Mouse (Mus musculus) retina, postnatal 1 day (tissue): ENCODE data around the gene Ctla4.

Source experiments
- DNase-seq: peaks from one replicate; pipeline ENCODE4 v3.0.0-alpha.2; 2012

Gene Ctla4

GRCm38 (mm10) chr1:60935968-60936581, 49.3 kb downstream of the Ctla4 start:
- DNase-seq: peak; percentile 75

GRCm38 (mm10) chr1:60936963-60937711, 50.3 kb downstream of the Ctla4 start:
- no peak for DNase-seq

GRCm38 (mm10) chr1:60938256-60938655, 51.5 kb downstream of the Ctla4 start:
- DNase-seq: no peak

GRCm38 (mm10) chr1:60938974-60939373, 52.2 kb downstream of the Ctla4 start:
- no peak for DNase-seq

GRCm38 (mm10) chr1:60940023-60940422, 53.2 kb downstream of the Ctla4 start:
- DNase-seq: no peak

GRCm38 (mm10) chr1:60940620-60941019, 53.8 kb downstream of the Ctla4 start:
- DNase-seq: no peak

GRCm38 (mm10) chr1:60941056-60942048, 54.6 kb downstream of the Ctla4 start:
- no peak for DNase-seq

GRCm38 (mm10) chr1:60942921-60943320, 56.1 kb downstream of the Ctla4 start:
- DNase-seq: no peak

- DNase-seq: no peak
Observed at GRCm38 (mm10) chr1:60945633-60946401, 59.0 kb downstream of the Ctla4 start.

GRCm38 (mm10) chr1:60948112-60948511, 61.3 kb downstream of the Ctla4 start:
- DNase-seq: no peak

- no peak for DNase-seq
Observed at GRCm38 (mm10) chr1:60952958-60953357, 66.2 kb downstream of the Ctla4 start.

GRCm38 (mm10) chr1:60953686-60954085, 66.9 kb downstream of the Ctla4 start:
- no peak for DNase-seq

- peak; percentile 18 for DNase-seq
Observed at GRCm38 (mm10) chr1:60954759-60955158, 68.0 kb downstream of the Ctla4 start.

- no peak for DNase-seq
Observed at GRCm38 (mm10) chr1:60955186-60955585, 68.4 kb downstream of the Ctla4 start.

GRCm38 (mm10) chr1:60956196-60956595, 69.4 kb downstream of the Ctla4 start:
- no peak for DNase-seq

- DNase-seq: no peak
Observed at GRCm38 (mm10) chr1:60958287-60958686, 71.5 kb downstream of the Ctla4 start.

GRCm38 (mm10) chr1:60959246-60959645, 72.4 kb downstream of the Ctla4 start:
- no peak for DNase-seq

GRCm38 (mm10) chr1:60960451-60960850, 73.7 kb downstream of the Ctla4 start:
- DNase-seq: no peak

- peak; percentile 71 for DNase-seq
Observed at GRCm38 (mm10) chr1:60961080-60961479, 74.3 kb downstream of the Ctla4 start.

- no peak for DNase-seq
Observed at GRCm38 (mm10) chr1:60962095-60962494, 75.3 kb downstream of the Ctla4 start.
